Mouse (Mus musculus): ENCODE results near the gene Ubxn6.
A peak's percentile ranks its signal among the peaks of the same experiment; 100 is the strongest.
"Not testable (repeated sequence)": the region's sequence is repeated elsewhere in the genome, so short reads cannot be mapped to it uniquely, and the experiment has no call there.

Ubxn6 gene

DNA sequence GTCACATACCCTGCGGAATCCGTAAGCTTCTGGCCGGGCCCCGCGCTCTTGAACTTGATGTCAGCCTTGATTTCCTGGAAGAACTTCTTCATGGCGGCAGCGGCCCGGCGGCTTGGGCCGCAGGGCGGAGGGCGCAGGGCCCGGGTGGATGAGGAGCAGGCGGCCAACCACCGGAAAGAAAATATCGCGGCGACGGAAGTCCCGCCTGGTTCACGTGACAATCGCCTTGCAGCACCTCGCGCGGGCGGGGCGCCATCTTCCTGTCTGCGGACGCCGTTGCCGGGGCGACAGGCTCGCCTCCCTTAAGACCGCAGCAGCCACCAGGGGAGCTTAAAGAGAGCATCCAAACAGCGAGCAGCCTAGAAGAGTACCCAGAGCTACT, at the start of gene Ubxn6:
Gene Ubxn6 (minus strand): TSS at position 202 of the 382 bp plus-strand sequence.
- DNase-seq (ENCODE audit: low read depth in 1 of 2, low spot score in 2 of 2): peak; percentile 92 to 93

- no peak for DNase-seq (ENCODE audit: low read depth in 1 of 2, low spot score in 2 of 2)
These were observed 49.0 kb upstream of the Ubxn6 start for GRCm38 (mm10) chr17:56123681-56124340.

DNA sequence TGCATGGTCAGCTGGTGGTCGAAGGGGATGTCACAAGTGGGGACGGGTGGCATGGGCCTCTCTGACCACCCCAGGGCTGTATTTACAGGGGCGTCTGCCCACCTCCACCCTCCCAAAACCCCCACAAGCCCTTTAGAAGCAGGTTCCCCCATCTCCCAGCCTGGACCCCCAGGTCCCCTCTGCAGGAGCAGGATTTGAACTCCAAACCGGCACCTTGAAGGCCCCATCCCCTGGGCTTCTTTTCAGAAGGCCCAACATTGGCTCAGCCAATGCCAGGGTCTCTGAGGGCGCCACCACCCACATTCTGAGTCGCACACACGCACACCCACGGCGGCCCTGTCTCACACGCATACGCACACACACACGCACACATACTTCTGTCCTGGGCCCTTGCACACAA, 48.3 kb upstream of the Ubxn6 start:
- DNase-seq (ENCODE audit: low read depth in 1 of 2, low spot score in 2 of 2): no peak

DNA sequence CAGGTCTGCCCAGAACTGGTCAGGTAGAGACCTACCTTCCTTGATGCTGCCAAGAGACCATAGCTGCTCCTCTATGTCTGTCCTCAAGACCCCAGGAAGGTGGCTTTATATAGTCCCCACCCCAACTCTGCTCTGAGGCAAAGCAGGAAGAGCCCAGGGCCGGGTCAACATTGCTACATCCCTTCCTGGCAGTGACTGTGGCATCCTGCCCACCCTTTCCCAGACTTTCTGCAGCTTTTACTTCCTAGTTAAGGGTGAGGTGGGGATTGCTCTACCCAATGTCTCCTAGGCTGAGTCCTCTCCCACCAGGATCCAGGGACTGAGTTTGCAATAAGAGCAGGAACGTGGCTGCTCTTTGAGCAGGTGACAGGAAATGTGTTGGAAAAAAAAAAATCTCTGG, 47.0 kb upstream of the Ubxn6 start, which contains the start of gene Lrg1:
Gene Lrg1 (minus strand): TSS at position 176 of the 400 bp plus-strand sequence.
- DNase-seq (ENCODE audit: low read depth in 1 of 2, low spot score in 2 of 2): no peak

- DNase-seq (ENCODE audit: low read depth in 1 of 2, low spot score in 2 of 2): no peak
These were observed 45.4 kb upstream of the Ubxn6 start for GRCm38 (mm10) chr17:56119981-56120880.

DNA sequence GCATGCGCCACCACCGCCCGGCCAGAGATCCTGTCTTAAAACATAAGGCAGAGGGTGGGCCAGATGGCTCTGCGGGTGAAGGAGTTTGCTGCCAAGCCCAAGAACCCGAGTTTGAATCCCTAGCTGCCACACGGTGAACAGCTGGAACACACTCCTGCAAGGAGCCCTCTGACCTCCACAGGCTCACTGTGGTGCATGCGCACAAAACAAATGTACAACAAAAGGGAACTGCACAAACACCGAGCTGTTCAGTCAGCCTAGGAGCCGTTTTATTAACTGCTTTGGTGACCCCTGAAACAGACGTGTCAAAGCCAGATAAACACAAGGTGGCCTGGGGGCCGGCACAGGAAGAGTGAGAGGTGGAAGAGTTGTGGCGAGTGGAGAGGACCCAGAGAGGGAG, 44.6 kb upstream of the Ubxn6 start:
- no peak for DNase-seq (ENCODE audit: low read depth in 1 of 2, low spot score in 2 of 2)

DNA sequence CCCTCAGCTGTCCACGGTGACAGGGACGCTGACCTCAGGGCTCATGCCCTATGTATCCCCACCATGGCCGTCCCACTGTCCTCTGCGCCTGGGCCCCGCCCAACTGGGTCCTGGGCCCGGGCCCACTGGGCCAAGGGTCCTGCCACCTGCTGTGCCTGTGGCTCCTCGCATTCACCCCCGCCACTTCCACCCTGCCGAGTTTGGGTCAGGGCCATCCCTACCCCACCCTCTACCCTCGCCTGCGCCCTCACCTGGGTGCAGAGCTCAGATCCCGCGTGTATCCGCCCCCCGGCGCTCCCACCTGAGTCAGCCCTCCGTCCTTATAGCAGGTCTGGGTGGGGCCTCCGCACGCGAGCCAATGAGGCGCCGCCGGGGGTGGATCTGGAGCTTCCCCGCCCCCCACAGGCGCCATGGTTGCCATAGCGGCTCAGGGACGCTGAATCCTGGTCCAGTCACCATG, 42.5 kb upstream of the Ubxn6 start, which contains the start of gene Plin5:
Gene Plin5 (minus strand): TSS at position 346 of the 460 bp plus-strand sequence.
- DNase-seq (ENCODE audit: low read depth in 1 of 2, low spot score in 2 of 2): no peak

GRCm38 (mm10) chr17:56116193-56116592, 41.4 kb upstream of the Ubxn6 start:
- no peak for DNase-seq (ENCODE audit: low read depth in 1 of 2, low spot score in 2 of 2)

- no peak for DNase-seq (ENCODE audit: low read depth in 1 of 2, low spot score in 2 of 2)
These were observed 37.9 kb upstream of the Ubxn6 start for GRCm38 (mm10) chr17:56112743-56113142.

GRCm38 (mm10) chr17:56111864-56112263, 37.0 kb upstream of the Ubxn6 start:
- peak in 1 of 2 experiments; percentile 38 for DNase-seq (ENCODE audit: low read depth in 1 of 2, low spot score in 2 of 2)

DNA sequence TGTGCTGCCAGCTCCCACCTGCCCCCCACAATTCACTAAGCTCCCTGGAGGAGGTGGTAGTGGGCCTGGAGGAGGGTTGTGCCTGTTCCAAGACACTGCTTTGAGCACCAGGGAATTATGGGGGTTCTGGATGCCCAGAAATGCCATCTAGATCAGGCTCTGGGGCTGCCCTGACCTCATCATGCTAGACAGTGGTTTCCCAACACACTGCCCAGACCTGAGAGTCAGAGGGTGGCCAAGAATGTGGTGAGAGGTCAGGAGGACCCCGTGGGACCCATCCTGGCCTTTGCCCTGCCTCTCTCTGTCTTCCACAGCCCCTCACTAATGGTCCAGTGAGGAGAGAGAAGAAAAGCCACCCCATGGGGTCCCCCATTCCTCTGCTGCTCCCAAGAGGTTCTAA, 36.2 kb upstream of the Ubxn6 start:
- no peak for DNase-seq (ENCODE audit: low read depth in 1 of 2, low spot score in 2 of 2)

DNA sequence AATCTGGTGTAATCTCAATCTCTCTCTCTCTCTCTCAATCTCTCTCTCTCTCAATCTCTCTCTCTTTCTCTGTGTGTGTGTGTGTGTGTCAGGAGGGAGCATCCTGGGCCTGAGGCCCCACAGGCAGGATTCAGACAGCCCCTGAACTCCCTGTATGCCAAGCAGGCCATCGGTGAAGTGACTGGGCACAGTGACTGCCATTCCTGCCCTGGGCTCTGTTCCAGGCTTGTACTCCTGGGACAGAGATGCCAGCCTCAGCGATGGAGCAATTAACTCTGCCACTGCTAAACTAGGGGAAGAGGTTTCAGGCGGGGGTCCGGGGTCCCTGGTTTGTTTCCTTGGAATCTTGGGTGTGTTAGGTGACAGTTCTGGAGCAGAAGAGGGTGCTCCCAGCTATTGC, 35.7 kb upstream of the Ubxn6 start:
- DNase-seq (ENCODE audit: low read depth in 1 of 2, low spot score in 2 of 2): no peak

DNA sequence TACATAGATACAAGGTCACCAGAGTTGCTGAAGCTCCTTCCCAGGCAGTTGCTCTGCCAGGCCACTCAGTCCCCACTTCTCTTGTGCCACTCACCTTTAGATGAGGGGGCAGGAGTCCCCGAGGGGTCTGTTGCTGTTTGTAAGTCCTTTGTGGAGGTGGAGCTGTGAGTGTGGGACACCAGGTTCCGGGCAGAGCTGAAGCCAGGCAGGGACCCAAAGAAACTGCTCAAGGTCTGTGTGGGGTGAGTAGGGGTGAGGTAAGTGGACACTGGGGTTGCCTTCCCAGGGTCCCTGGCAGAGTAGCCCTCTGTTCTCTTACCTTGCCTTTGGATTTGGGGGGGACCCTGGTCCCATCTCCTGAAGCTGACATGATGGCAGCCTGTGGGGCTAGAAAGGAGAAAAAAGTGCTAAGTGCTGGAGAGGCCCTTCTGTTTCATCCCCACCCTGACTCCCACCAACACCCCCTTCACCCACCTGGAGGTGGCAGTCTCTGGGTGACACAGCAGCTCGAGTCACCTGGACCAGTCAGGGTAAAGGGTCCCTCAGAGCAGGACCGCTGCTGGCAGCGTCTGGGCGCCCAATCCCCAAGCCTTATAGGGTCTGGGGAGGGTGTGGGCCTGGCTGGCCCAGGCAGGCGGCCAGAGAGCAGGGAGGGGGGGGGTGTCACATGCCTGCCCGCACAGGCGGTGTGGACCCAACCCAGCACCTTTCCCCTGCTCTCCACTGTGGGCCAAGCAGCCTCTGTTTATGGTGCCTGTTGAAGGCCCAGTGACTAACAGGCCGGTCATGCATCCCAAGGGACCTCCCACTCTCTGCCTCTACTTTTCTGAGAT, 34.6 kb upstream of the Ubxn6 start, which contains the start of gene Plin4:
Gene Plin4 (minus strand): TSS at position 585 of the 833 bp plus-strand sequence.
- DNase-seq (ENCODE audit: low read depth in 1 of 2, low spot score in 2 of 2): no peak

GRCm38 (mm10) chr17:56108334-56109044, 33.7 kb upstream of the Ubxn6 start:
- no peak for DNase-seq (ENCODE audit: low read depth in 1 of 2, low spot score in 2 of 2)

DNA sequence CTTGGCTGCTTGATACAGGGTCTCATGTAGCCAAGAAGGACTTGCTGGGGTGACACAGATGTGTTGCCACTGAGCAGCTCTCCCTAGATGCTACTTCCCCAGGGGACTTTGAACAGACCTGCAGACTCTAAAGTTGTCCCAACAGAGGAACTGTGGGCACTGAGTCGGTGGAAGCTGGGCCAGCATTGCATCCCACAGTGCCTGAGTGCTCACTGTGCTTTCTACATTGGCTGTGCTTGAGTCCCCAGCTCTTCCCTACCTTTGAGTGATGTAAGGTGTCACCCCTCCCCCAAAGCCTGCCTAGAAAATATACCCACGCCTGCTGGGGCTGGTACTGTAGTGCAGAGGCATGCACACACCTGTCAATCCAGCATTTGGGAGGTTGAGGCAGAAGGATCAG, 32.9 kb upstream of the Ubxn6 start:
- no peak for DNase-seq (ENCODE audit: low read depth in 1 of 2, low spot score in 2 of 2)

DNA sequence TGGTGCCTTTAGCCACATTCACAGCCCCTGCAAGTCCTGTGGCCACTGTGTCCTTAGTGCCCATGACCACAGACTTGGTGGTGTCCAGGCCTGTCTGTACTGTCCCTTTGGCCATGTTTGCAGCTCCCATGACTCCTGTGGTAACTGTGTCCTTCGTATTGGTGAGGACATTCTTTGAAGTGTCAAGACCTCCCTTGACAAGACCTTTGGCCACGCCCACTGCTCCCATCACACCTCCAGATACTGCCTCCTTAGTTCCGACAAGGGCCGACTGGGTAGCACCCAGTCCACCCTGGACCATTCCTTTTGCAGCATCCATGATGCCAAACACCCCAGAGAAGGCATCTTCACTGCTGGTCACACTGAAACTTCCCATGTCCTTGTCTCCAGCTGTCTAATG, 32.2 kb upstream of the Ubxn6 start:
- DNase-seq (ENCODE audit: low read depth in 1 of 2, low spot score in 2 of 2): no peak

GRCm38 (mm10) chr17:56106436-56106835, 31.6 kb upstream of the Ubxn6 start:
- DNase-seq (ENCODE audit: low read depth in 1 of 2, low spot score in 2 of 2): not testable (repeated sequence)

DNA sequence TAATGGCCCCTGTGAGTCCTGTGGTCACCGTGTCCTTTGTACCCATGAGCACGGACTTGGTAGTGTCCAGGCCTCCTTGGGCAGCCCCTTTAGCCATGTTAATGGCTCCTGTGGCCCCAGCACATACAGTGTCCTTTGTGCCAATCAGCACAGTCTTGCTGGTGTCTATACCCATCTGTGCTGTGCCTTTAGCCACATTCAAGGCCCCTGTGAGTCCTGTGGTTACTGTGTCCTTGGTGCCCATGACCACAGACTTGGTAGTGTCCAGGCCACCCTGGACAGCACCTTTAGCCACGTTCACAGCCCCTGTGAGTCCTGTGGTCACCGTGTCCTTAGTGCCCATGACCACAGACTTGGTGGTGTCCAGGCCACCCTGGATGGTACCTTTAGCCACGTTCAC, 30.0 kb upstream of the Ubxn6 start:
- not testable (repeated sequence) for DNase-seq (ENCODE audit: low read depth in 1 of 2, low spot score in 2 of 2)

DNA sequence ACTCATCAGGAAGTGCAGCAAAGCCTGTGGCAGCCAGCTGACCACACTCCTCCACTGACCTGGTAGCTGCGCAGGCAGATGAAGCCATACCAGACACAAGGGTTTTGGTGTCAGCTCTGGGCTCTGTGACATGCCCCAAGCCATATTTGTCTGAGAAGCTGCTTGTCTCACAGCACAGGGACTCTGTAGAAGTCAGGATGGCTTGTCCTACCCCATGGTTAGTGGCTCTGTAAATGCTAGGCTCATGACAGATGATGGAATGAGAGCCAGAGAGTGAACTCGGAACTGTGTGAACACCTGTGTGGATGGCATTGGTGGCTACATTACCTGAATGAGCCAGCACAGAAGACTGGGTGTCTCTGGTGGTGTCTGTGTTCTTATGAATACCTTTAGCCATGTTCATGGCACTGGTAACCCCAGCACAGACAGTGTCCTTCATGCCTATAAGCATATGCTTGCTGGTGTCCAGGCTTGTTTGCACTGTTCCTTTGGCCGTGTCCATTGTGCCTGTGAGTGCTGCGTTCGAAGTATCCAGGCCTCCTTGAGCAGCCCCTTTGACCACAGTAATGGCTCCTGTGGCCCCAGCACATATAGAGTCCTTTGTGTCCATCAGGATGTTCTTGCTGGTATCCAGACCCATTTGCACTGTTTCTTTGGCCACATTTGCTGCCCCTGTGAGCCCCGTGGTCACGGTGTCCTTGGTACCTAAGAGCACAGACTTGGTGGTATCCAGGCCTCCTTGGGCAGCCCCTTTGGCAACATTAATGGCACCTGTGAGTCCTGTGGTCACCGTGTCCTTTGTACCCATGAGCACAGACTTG, 28.8 kb upstream of the Ubxn6 start:
- DNase-seq (ENCODE audit: low read depth in 1 of 2, low spot score in 2 of 2): no peak

DNA sequence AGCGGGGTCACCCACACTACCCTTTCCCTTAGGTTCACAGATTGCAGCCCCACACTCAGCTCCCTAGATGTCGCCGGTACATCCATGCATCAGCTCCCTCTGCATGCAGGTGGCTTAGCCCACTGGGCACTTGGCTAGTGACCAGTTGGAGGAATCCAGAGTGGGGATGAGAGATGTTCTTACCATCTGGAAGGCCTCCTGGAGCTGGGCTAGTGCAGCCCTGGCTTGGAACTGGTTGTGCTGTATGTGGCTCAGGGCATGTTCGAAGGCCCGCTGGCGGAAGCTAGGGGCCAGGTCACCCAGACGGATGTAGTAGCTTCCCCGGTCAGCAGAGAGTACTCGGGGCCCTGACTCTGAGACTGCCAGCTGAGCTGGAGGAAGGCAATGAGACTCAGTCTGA, 28.1 kb upstream of the Ubxn6 start:
- no peak for DNase-seq (ENCODE audit: low read depth in 1 of 2, low spot score in 2 of 2)
